Mouse (Mus musculus): Measurements from ENCODE around the gene Rgs5. TPM values are rescaled to one million over a fixed set of nuclear protein-coding genes. Genes with fewer than 3 reads are reported as not detected.

Gene Rgs5
- 1.9 and 2.6 TPM in 2 replicates for polyA plus RNA-seq (2011; ENCODE audit: insufficient read length, low read depth, missing spikeins)

DNA sequence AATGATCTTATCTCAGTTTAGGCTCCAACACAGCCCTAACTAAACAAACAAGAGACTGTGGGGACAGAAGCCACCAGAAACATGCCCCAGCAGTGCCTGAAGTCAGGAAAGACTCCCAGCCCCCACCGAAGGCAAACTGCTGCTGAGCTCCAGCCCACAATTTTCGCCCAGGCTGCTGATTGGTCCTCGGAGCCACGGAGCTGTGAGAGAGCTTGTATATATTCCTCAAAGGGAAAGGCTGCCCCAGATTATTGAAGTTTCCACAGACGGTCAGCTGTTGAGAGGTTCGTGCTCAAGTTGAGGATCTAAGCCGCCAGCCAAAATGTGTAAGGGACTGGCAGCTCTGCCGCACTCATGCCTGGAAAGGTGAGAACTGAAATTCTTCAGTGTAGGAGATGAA lies at the start of gene Rgs5:
Rgs5 (plus strand) TSS at position 246 of the 400 bp plus-strand sequence.
- Histone ChIP-seq H3K4me1 (ENCODE audit: control insufficient read depth, insufficient read depth, low read length) (no peaks in the 10 kb centered on the region), H3K4me3 (ENCODE audit: insufficient read depth, low read length) (no peak within 1 kb of the TSS), H3K27ac (ENCODE audit: insufficient read depth, low read length) (no peak within 1 kb of the TSS)
- TF ChIP-seq CTCF (IDR thresholded peaks at IDR 0.05; ENCODE audit: borderline replicate concordance, insufficient read depth, low read length) (no peak), POLR2A (IDR thresholded peaks at IDR 0.05; ENCODE audit: low read depth, low read length) (no peak)

DNA sequence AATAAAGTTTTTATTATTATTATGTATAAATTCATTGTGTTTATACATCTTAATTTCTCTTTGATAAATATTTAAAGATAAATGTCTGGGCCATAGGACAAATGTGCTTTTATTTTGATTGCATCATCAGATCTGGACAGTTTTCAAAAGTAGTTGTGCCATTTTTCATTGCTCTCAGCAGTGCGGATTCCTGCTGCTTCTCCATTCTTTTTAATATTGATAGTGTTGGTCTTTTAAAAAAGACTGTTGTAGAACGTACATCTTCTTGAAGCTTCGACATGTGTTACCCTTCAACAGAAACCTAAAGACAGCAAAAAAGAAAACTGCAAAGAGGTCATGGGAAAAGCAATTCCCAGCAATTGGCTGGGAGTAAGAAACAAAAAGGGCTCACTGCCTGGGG lies 49.1 kb upstream of the Rgs5 start:
- Histone ChIP-seq H3K4me1 (ENCODE audit: control insufficient read depth, insufficient read depth, low read length) (no peaks in the 10 kb centered on the region), H3K27ac (ENCODE audit: insufficient read depth, low read length) (no peak overlapping the region), H3K4me3 (ENCODE audit: insufficient read depth, low read length) (no peak overlapping the region)
- no peak for TF ChIP-seq CTCF (IDR thresholded peaks at IDR 0.05; ENCODE audit: borderline replicate concordance, insufficient read depth, low read length)
- no peak for TF ChIP-seq POLR2A (IDR thresholded peaks at IDR 0.05; ENCODE audit: low read depth, low read length)

DNA sequence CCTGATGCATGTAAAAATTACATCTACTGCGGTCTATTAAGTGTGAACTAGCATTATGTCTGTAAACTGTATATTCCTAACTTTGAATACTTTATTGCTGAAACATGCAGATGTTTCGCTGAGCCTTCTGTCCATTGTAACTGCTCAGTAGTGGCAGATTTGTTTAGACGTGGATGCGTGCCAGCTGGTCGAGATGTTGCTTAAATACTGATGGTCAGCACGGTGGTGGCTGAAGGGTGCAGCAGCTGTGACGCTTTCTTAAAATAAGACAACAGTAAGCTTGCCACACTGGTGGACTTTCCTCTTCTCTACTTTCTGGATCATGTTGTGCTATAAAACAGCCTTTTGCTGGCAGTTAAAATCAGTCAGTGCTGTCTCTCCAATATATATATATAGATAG lies 25.6 kb upstream of the Rgs5 start:
- TF ChIP-seq POLR2A (IDR thresholded peaks at IDR 0.05; ENCODE audit: low read depth, low read length) (no peak), CTCF (IDR thresholded peaks at IDR 0.05; ENCODE audit: borderline replicate concordance, insufficient read depth, low read length) (no peak)
- no peak overlapping the region for H3K27ac ChIP-seq (ENCODE audit: insufficient read depth, low read length)
- peaks cover 8% of the 10 kb centered on the region for H3K4me1 ChIP-seq (ENCODE audit: control insufficient read depth, insufficient read depth, low read length)
- H3K4me3 ChIP-seq (ENCODE audit: insufficient read depth, low read length), result no peak overlapping the region

DNA sequence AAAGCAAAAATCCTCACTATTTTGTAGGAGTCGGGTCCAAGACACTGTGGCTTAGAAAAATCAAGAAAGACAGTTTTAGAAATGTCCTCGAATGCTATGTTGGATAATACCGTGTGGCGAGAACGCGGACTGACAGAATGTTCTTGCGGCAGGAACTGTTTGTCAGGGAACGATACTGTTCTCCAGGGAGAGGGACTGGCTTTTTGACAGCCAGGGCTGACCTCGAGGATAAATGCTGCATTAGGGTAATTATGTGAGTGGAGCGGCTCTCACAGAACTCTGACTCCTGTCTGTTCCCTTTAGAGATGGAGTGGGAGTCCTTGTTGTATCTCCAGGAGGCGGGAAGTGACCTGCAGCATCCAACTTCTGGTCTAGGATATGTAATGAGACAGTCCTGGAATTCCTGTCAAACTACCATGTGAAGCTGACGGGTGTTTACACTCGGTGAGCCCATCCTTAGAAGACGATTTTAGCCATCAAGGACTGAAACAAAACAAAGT lies 18.0 kb upstream of the Rgs5 start:
- TF ChIP-seq CTCF (IDR thresholded peaks at IDR 0.05; ENCODE audit: borderline replicate concordance, insufficient read depth, low read length), result no peak
- no peak for TF ChIP-seq POLR2A (IDR thresholded peaks at IDR 0.05; ENCODE audit: low read depth, low read length)
- Histone ChIP-seq H3K4me1 (ENCODE audit: control insufficient read depth, insufficient read depth, low read length) (no peaks in the 10 kb centered on the region), H3K4me3 (ENCODE audit: insufficient read depth, low read length) (no peak overlapping the region), H3K27ac (ENCODE audit: insufficient read depth, low read length) (no peak overlapping the region)

DNA sequence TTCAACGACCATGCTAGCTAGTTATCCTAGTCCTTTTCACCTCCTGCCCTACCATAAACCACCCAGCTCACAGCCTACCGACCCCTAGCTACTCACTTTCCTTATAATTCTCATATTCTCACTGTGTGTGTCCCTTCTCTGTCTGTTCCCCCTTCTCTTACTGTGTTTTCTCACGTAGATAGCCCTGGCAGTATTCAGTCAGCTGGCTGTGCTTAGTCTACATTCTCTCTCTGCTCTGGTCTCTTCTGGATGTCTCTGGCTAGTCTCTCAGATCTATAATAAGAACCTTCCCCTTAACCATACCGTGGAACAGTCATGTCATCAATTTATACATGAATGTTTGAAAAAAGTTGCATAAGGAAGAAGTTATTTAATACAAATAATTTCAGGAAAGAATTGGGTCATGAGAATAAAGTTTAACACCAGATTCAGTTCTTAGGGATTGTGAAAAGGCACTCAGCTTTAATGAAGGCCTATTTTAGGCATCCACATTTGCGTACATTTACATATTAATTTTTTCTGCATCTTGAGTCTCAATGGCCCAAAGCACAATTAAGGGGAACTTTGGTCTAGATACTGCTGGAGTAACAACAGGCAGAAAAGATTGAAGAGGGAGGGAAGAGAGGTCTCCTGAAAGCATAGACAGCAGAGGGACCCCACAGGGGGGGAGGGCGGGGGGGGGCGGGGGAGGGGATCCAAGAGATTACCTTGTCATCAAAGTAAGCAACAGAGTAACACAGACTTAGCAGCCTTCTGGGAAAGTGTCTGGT lies 10.2 kb upstream of the Rgs5 start:
- TF ChIP-seq CTCF (IDR thresholded peaks at IDR 0.05; ENCODE audit: borderline replicate concordance, insufficient read depth, low read length) (no peak), POLR2A (IDR thresholded peaks at IDR 0.05; ENCODE audit: low read depth, low read length) (no peak)
- Histone ChIP-seq H3K4me1 (ENCODE audit: control insufficient read depth, insufficient read depth, low read length) (no peaks in the 10 kb centered on the region), H3K4me3 (ENCODE audit: insufficient read depth, low read length) (no peak overlapping the region), H3K27ac (ENCODE audit: insufficient read depth, low read length) (no peak overlapping the region)

DNA sequence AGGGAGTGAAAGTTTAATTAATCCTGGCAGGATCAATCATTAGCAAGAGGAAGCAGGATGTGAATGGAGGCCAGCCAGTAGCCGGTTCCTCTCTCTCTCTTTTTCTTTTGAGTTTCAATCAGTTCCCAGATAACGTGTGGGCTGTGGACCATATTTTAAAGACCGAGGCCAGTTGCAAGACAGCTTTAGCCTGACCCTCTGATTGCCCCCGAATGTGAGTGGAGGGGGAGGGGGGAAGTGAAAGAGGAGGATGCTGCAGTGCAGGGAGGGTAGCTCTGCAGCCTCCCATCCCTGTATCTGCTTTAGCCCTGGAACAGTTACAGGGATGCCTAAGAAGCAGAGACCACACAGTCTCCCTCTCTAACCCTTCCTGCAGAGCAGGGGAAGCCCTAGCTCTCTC lies 4.2 kb downstream of the Rgs5 start:
- H3K4me1 ChIP-seq (ENCODE audit: control insufficient read depth, insufficient read depth, low read length), result no peaks in the 10 kb centered on the region
- no peak overlapping the region for H3K27ac ChIP-seq (ENCODE audit: insufficient read depth, low read length)
- H3K4me3 ChIP-seq (ENCODE audit: insufficient read depth, low read length), result no peak overlapping the region
- TF ChIP-seq CTCF (IDR thresholded peaks at IDR 0.05; ENCODE audit: borderline replicate concordance, insufficient read depth, low read length) (no peak), POLR2A (IDR thresholded peaks at IDR 0.05; ENCODE audit: low read depth, low read length) (no peak)

DNA sequence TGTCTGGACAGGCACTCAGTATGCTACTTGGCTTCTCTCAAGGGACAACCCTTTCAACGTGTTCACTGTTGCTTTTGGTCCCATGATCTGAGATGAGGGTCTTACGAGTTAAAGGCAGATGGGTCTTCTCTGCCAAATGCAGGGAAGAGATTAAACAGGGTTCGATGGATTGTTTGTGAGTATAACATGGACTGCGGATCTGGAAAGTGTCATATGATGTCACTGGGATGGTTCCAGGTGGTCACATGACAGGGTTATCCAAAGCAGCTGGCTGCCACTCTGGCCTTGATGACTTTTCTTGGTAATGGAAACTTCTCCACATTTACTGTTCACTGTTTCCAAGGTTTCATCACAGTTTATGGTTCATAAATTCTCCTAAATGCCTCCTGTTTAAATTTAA lies 12.0 kb downstream of the Rgs5 start:
- Histone ChIP-seq H3K4me3 (ENCODE audit: insufficient read depth, low read length) (no peak overlapping the region), H3K4me1 (ENCODE audit: control insufficient read depth, insufficient read depth, low read length) (peaks cover 12% of the 10 kb centered on the region), H3K27ac (ENCODE audit: insufficient read depth, low read length) (no peak overlapping the region)
- TF ChIP-seq CTCF (IDR thresholded peaks at IDR 0.05; ENCODE audit: borderline replicate concordance, insufficient read depth, low read length), result no peak
- TF ChIP-seq POLR2A (IDR thresholded peaks at IDR 0.05; ENCODE audit: low read depth, low read length), result no peak

DNA sequence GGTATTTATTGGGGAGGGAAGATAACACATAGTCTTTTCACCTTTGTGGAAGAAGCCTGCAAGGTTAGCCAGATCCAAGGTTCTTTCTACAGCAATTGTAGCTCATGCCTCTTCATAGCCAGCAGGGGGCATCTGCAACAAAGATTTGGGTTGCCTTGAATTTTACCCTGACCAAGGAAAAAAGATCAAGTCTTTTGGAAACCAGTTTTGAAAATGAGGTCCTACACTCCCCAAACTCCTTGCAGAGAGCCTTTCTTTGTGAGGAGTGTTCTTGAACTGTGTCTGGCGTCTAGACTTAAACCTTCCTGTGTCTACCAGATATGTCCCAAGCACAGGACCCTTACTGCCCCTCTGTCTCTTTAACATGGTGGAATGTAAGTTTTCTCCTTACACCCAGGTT lies 15.4 kb downstream of the Rgs5 start:
- Histone ChIP-seq H3K4me3 (ENCODE audit: insufficient read depth, low read length) (no peak overlapping the region), H3K27ac (ENCODE audit: insufficient read depth, low read length) (peak overlapping the region; percentile 40; the same call in 1 of the 2 replicates), H3K4me1 (ENCODE audit: control insufficient read depth, insufficient read depth, low read length) (peaks cover 14% of the 10 kb centered on the region)
- TF ChIP-seq POLR2A (IDR thresholded peaks at IDR 0.05; ENCODE audit: low read depth, low read length) (no peak), CTCF (IDR thresholded peaks at IDR 0.05; ENCODE audit: borderline replicate concordance, insufficient read depth, low read length) (no peak)

DNA sequence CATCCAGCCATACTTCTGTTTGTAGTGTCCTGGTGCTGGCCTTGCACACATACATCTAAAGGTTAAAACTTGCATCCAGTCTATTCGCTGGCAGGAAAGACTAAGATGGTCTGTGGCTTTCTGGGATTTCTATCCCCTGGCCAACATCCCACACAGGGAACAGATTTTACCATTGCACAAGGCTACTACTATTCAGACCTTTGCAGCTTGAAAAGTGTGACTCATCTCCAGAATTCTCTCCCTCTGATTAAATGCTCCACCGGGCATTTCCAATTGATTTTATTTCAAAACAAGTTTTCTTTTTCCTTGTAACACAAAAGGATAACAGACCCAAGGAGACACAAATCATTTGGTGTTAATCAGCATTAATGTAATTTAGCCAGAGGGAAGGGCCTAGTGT lies 16.5 kb downstream of the Rgs5 start:
- Histone ChIP-seq H3K27ac (ENCODE audit: insufficient read depth, low read length) (peak overlapping the region; percentile 93), H3K4me3 (ENCODE audit: insufficient read depth, low read length) (no peak overlapping the region), H3K4me1 (ENCODE audit: control insufficient read depth, insufficient read depth, low read length) (peaks cover 14% of the 10 kb centered on the region)
- TF ChIP-seq POLR2A (IDR thresholded peaks at IDR 0.05; ENCODE audit: low read depth, low read length) (no peak), CTCF (IDR thresholded peaks at IDR 0.05; ENCODE audit: borderline replicate concordance, insufficient read depth, low read length) (no peak)

DNA sequence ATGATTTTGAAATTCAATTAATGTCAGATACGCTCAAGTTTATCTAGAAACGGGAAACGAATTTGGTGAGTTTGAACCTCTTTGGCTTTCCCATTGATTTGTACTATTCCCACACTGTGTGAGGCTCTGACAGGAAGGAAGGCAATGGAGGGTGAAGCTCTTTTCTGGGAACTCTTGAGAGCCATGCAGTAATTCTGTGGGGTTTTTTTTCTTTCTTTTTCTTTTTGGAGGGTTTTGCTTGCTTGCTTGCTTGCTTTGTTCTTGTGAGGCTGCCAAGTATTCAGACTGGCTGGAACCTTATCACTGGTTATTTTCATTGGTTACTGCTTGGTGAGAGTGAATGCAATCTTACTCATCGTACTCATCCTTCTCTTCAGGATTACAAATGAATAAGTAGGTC lies 17.0 kb downstream of the Rgs5 start:
- Histone ChIP-seq H3K4me1 (ENCODE audit: control insufficient read depth, insufficient read depth, low read length) (peaks cover 14% of the 10 kb centered on the region), H3K4me3 (ENCODE audit: insufficient read depth, low read length) (no peak overlapping the region), H3K27ac (ENCODE audit: insufficient read depth, low read length) (peak overlapping the region; percentile 93)
- TF ChIP-seq POLR2A (IDR thresholded peaks at IDR 0.05; ENCODE audit: low read depth, low read length) (no peak), CTCF (IDR thresholded peaks at IDR 0.05; ENCODE audit: borderline replicate concordance, insufficient read depth, low read length) (no peak)

Data from embryonic fibroblast, embryonic 13.5 days (primary cell).